Mouse (Mus musculus): ENCODE data around the gene Fam166b. TPM values are rescaled to one million over a fixed set of nuclear protein-coding genes. Genes with fewer than 3 reads are reported as not detected.

The Fam166b gene
- total RNA-seq, 2 experiments from 2014 or later = 0.30 TPM; not detected in 1

GRCm38 (mm10) chr4:43441639-43442038 lies 12.7 kb upstream of the Fam166b start, which contains the start of gene Tesk1:
TSS of gene Tesk1 (plus strand) at chr4:43441939.
- DNase-seq (ENCODE audit: extremely low spot score in 1 of 2, low spot score in 2 of 2) = no peak
- intact Hi-C loops (cut with DNase I) = loop anchor here (5.0 kb wide), 1 partner anchor 36 kb away; no protein-coding TSS in a partner anchor

- intact Hi-C loops (cut with DNase I) = no loop called here
- no peak for DNase-seq (ENCODE audit: extremely low spot score in 1 of 2, low spot score in 2 of 2)
These were observed 3.9 kb upstream of the Fam166b start for GRCm38 (mm10) chr4:43432832-43433231.

- DNase-seq (ENCODE audit: extremely low spot score in 1 of 2, low spot score in 2 of 2) = peak; percentile 70 to 89
- intact Hi-C loops (cut with DNase I) = no loop called here
These were observed 2.8 kb upstream of the Fam166b start for GRCm38 (mm10) chr4:43431690-43432089.

DNA sequence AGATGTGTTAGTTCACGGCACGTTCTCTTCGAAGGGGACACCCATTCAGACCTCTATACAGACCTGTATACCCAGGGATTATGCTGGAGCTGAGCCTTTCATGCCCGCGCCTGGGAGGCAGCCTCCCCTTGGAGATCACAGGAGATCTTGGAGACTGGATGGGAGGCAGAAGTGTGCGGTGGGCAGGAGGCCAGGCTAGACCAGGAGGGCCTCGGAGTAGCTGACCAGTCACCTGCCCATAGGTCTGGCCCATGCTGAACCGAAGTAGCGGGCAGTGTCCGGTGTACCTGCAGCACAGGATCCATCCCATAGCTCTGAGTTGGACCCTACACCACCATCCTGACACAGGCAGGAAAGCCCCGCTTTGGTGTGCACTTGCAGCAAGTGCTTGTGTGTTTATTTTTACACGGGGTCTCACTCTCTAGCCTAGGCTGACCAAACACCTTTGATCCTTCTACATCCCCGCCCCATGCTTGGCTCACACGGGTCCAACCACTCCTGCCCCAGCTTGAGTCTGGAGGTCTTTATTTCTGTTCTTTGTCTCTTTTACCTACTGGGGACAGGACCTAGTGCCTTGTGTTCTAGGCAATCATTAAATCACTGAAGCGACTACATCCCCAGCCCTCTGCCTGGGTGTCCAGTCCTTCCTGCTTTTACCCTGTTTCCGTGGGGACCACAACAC lies 613 bp downstream of the Fam166b start:
- intact Hi-C loops (cut with DNase I) = no loop called here
- DNase-seq (ENCODE audit: extremely low spot score in 1 of 2, low spot score in 2 of 2) = peak in 1 of 2 experiments; percentile 47

- intact Hi-C loops (cut with DNase I) = no loop called here
- no peak for DNase-seq (ENCODE audit: extremely low spot score in 1 of 2, low spot score in 2 of 2)
These were observed 1.3 kb downstream of the Fam166b start for GRCm38 (mm10) chr4:43427501-43428179.

- DNase-seq (ENCODE audit: extremely low spot score in 1 of 2, low spot score in 2 of 2) = no peak
- intact Hi-C loops (cut with DNase I) = no loop called here
These were observed 2.4 kb downstream of the Fam166b start for GRCm38 (mm10) chr4:43426487-43426886.

GRCm38 (mm10) chr4:43425648-43426380 lies 3.1 kb downstream of the Fam166b start:
- DNase-seq (ENCODE audit: extremely low spot score in 1 of 2, low spot score in 2 of 2) = peak in 1 of 2 experiments; percentile 33
- intact Hi-C loops (cut with DNase I) = no loop called here

GRCm38 (mm10) chr4:43425197-43425596 lies 3.7 kb downstream of the Fam166b start:
- intact Hi-C loops (cut with DNase I) = no loop called here
- no peak for DNase-seq (ENCODE audit: extremely low spot score in 1 of 2, low spot score in 2 of 2)

- no peak for DNase-seq (ENCODE audit: extremely low spot score in 1 of 2, low spot score in 2 of 2)
- intact Hi-C loops (cut with DNase I) = loop anchor here (5.0 kb wide), 3 partner anchors 42 to 377 kb away; partner anchors contain the start of genes Atp8b5, Fam214b and Rusc2
These were observed 4.9 kb downstream of the Fam166b start for GRCm38 (mm10) chr4:43424072-43424471.

- DNase-seq (ENCODE audit: extremely low spot score in 1 of 2, low spot score in 2 of 2) = no peak
- intact Hi-C loops (cut with DNase I) = loop anchor here (5.0 kb wide), 3 partner anchors 41 to 376 kb away; partner anchors contain the start of genes Atp8b5, Fam214b and Rusc2
These were observed 5.5 kb downstream of the Fam166b start for GRCm38 (mm10) chr4:43423267-43423934.

GRCm38 (mm10) chr4:43421632-43422240 lies 7.2 kb downstream of the Fam166b start:
- intact Hi-C loops (cut with DNase I) = loop anchor here (5.0 kb wide), 3 partner anchors 39 to 374 kb away; partner anchors contain the start of genes Atp8b5, Fam214b and Rusc2
- DNase-seq (ENCODE audit: extremely low spot score in 1 of 2, low spot score in 2 of 2) = peak in 1 of 2 experiments; percentile 27

GRCm38 (mm10) chr4:43420305-43420704 lies 8.6 kb downstream of the Fam166b start:
- intact Hi-C loops (cut with DNase I) = loop anchor here (1.0 to 5.0 kb wide), 4 partner anchors 38 to 373 kb away; partner anchors contain the start of genes Atp8b5, Fam214b and Rusc2
- peak; percentile 70 to 83 for DNase-seq (ENCODE audit: extremely low spot score in 1 of 2, low spot score in 2 of 2)

DNA sequence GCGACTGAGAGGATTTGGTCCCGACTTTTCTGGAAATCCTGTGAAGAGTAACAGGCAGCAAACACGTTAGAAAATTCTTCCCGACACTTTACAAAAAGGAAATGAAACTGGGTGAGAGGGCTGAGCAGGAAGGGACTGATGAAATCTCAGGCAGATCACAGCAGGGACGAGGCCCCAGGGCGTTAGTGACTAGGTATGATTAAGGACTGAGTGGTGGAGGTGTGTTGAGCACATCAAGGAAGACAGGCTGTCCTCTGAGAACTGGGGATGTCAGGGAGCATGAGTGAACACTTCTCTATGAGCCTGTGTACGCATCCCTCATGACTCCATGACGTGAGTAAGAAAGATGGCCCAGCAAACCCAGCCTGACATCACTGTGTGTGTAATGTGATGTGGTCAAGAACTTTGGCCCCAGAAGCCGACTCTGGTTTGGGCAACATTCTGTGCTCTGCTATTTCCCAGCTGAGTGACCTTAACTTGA lies 9.1 kb downstream of the Fam166b start:
- DNase-seq (ENCODE audit: extremely low spot score in 1 of 2, low spot score in 2 of 2) = no peak
- intact Hi-C loops (cut with DNase I) = loop anchor here (1.0 to 5.0 kb wide), 4 partner anchors 38 to 373 kb away; partner anchors contain the start of genes Atp8b5, Fam214b and Rusc2

DNA sequence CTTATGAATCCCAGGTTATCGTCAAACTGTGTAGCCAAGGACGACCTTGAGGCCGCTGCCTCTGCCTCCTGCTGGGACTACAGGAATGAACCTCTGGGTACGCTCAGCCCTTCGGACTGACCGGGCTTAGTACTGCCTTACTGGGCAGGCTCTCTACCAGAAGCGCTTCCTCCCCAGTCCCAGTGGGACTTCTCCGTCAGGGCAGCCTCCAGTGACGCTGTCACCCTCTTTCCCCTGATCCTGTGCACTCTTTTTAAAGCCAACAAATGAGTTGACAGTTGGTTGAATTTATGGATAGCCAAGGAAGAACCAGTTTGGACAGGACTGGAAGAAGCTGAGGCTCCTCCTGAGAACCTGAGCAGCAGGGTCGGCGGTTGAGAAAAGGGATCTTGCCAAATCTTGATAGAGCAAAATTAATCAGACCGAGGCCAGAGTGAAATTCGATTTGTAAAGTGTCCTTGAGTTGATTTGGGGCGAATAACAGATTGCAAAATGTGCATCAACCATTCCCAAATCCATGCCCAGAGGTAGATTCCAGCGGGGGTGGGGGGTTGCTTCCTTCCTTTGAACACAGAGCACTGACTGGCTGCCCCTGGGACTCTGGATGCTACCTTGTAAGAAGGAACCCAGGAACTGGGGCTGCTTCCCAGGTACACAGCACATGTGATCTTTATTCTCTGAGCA lies 9.8 kb downstream of the Fam166b start:
- DNase-seq (ENCODE audit: extremely low spot score in 1 of 2, low spot score in 2 of 2) = no peak
- intact Hi-C loops (cut with DNase I) = no loop called here

DNA sequence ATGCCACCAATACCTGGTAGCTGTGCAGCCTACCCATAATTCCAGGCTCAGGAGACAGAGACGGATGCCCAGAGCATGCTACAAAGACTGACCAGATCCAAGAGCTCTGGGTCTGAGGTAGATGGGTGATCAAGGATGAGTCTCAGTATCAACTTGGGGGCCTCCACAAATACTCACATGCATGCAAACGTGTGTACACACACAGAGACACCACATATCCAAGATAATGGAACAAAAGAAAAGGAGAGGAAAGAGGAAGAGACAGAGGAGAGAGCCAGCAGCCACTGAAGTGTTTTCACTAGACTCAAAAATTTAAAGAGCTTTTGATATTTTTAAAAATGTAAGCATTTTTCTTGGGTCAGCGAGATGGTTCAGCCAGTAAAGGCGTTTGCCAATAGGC lies 10.5 kb downstream of the Fam166b start:
- intact Hi-C loops (cut with DNase I) = no loop called here
- no peak for DNase-seq (ENCODE audit: extremely low spot score in 1 of 2, low spot score in 2 of 2)

DNA sequence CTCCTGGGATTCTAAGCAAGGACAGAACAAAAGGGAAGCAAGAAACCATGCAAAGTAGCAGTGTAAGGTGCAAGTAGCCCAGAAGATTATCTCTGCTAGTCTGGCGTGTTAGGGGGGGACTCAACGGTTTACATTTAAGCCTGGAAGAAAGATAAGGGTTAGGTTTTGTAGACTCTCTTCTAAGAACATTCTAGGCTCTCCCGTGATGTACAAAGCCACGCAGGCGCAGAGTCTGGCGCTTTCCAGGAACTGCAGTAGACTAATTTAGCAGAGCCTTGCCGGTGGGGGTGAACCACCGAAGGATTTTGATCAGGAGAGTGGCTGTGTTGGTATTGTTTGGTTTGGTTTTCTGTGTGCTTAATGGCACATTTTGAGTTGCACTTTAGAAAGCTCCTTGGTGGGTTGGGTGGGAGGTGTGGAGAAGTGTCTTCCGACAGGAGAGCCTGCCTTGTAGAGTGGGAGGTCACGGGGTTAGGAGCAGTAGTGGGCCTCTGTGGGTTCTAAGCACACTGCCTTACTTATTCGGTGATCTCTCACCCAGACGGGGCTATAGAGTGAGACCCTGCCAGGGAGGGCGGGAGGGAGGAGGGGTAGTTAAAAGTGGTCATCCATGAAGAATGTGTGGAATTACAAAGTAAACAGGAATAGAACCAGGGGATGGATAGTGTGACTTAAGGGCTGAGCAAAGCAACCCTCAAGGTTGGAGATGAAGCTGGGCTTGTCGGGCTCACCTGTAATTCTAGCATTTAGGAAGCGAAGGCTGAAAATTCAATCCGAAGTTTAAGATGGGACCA lies 11.5 kb downstream of the Fam166b start:
- intact Hi-C loops (cut with DNase I) = no loop called here
- DNase-seq (ENCODE audit: extremely low spot score in 1 of 2, low spot score in 2 of 2) = no peak

- DNase-seq (ENCODE audit: extremely low spot score in 1 of 2, low spot score in 2 of 2) = no peak
- intact Hi-C loops (cut with DNase I) = no loop called here
These were observed 12.9 kb downstream of the Fam166b start for GRCm38 (mm10) chr4:43416071-43416490.

Measured in left cerebral cortex, postnatal 10 days (tissue).